Mouse (Mus musculus) heart, postnatal 0 days (tissue): Measurements from ENCODE around the gene Cfap299. TPM values are rescaled to one million over a fixed set of nuclear protein-coding genes. Genes with fewer than 3 reads are reported as not detected.

ENCODE experiments used
- ATAC-seq: fragments of 200-750 bp; cut with Nextera tagmentation; 2 replicates; pipeline ENCODE4 v1.8.0; 2017; ENCODE audit warnings: low read depth, moderate number of reproducible peaks, moderate library complexity; ENCODE audit not compliant: insufficient read depth
- DNase-seq: peaks from one replicate; pipeline ENCODE4 v3.0.0-alpha.2; 2016; ENCODE audit warnings: low spot score
- H3K27ac ChIP-seq: fragments of 300-500 bp; sonication (generic); 2 replicates; pipeline ENCODE4 v1.5.1; 2014; ENCODE audit warnings: low read depth, mild to moderate bottlenecking
- H3K27me3 ChIP-seq: fragments of 300-500 bp; sonication (generic); 2 replicates; pipeline ENCODE4 v1.6.1; 2014; ENCODE audit warnings: low read length, mixed read lengths; ENCODE audit not compliant: control insufficient read depth, insufficient read depth
- H3K36me3 ChIP-seq: fragments of 300-500 bp; sonication (generic); replicated peaks from 2 replicates; pipeline ENCODE4 v1.6.1; 2014; ENCODE audit warnings: low read length, mixed read lengths; ENCODE audit not compliant: control insufficient read depth, insufficient read depth
- H3K4me1 ChIP-seq: fragments of 300-500 bp; sonication (generic); 2 replicates; pipeline ENCODE4 v1.6.1; 2014; ENCODE audit warnings: antibody characterized with exemption; ENCODE audit not compliant: control insufficient read depth, insufficient read depth
- H3K4me2 ChIP-seq: fragments of 300-500 bp; sonication (generic); 2 replicates; pipeline ENCODE4 v1.6.1; 2014; ENCODE audit warnings: low read depth, mild to moderate bottlenecking, low read length, moderate library complexity
- H3K4me3 ChIP-seq: fragments of 300-500 bp; sonication (generic); 2 replicates; pipeline ENCODE4 v1.5.1; 2014; ENCODE audit warnings: low read depth, low read length
- H3K9ac ChIP-seq: fragments of 300-500 bp; sonication (generic); replicated peaks from 2 replicates; pipeline ENCODE4 v1.6.1; 2014; ENCODE audit warnings: low read depth, low read length, mixed read lengths
- H3K9me3 ChIP-seq: fragments of 300-500 bp; sonication (generic); replicated peaks from 2 replicates; pipeline ENCODE4 v1.6.1; 2016; ENCODE audit warnings: low read length; ENCODE audit not compliant: control insufficient read depth
- CTCF ChIP-seq: IDR thresholded peaks from 2 replicates; pipeline ENCODE4 v1.5.1; 2016; ENCODE audit warnings: antibody characterized with exemption, control low read depth, low read depth
- EP300 ChIP-seq: IDR thresholded peaks from 2 replicates; pipeline ENCODE4 v1.6.1; 2016; ENCODE audit warnings: antibody characterized with exemption, low read depth
- WGBS: fragments of 180-500 bp; shearing (Covaris S2); extraction: QIAGEN DNeasy Blood & Tissue Kit; methylation state at CpG from one replicate; pipeline ENCODE4 v1.1.7; 2014; 5-methylcytosine and 5-hydroxymethylcytosine counted together
- polyA plus RNA-seq: library from polyadenylated mRNA; unstranded; fragments of >200 nt; fragmentation: Nextera tagmentation; extraction: Ambion mirVana; gene quantifications from 2 replicates; pipeline ENCODE4 v1.2.1, GENCODE M21; 2015
- total RNA-seq: library from RNA; depleted of rRNA; stranded (reverse); fragments of >200 nt; gene quantifications from 2 replicates; pipeline ENCODE4 v1.2.3, GENCODE M21; 2014; ENCODE audit warnings: low replicate concordance

Cfap299 gene
- total and polyA plus RNA-seq, 2 experiments from 2014 or later, result 0.20 to 0.50 TPM

DNA sequence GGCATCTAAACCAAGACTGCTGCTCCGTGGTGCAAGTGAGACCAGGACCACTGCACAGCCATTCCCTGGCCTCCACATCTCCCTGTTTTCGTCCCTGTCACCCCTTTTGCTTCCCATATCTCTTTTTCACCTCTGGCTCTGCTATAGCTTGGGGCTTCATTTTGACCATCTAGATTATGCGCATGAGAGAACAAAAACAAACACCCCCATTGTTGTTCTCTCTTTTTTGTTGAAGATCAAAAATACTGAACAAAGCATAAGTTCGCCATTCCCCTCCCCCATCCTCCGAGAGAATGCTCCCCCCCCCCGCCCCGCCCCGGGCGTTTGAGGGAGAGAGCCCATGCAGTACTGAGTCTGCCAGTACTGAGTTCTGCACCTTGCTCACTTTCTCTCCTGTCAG is 234.7 kb downstream of the Cfap299 start:
- no peak for ATAC-seq
- no peaks in the 10 kb centered on the region for H3K4me1 ChIP-seq
- no peak overlapping the region for H3K4me2 ChIP-seq
- H3K9ac ChIP-seq, result no peak overlapping the region
- no peak overlapping the region for H3K27ac ChIP-seq
- no peaks in the 10 kb centered on the region for H3K36me3 ChIP-seq
- DNase-seq, result no peak
- TF ChIP-seq EP300, result no peak
- no peak for TF ChIP-seq CTCF
- WGBS, result 53% methylated on average over 9 of the region's 9 CpGs
- H3K27me3 ChIP-seq, result no peaks in the 10 kb centered on the region
- no peak overlapping the region for H3K4me3 ChIP-seq
- H3K9me3 ChIP-seq, result no peaks in the 10 kb centered on the region

DNA sequence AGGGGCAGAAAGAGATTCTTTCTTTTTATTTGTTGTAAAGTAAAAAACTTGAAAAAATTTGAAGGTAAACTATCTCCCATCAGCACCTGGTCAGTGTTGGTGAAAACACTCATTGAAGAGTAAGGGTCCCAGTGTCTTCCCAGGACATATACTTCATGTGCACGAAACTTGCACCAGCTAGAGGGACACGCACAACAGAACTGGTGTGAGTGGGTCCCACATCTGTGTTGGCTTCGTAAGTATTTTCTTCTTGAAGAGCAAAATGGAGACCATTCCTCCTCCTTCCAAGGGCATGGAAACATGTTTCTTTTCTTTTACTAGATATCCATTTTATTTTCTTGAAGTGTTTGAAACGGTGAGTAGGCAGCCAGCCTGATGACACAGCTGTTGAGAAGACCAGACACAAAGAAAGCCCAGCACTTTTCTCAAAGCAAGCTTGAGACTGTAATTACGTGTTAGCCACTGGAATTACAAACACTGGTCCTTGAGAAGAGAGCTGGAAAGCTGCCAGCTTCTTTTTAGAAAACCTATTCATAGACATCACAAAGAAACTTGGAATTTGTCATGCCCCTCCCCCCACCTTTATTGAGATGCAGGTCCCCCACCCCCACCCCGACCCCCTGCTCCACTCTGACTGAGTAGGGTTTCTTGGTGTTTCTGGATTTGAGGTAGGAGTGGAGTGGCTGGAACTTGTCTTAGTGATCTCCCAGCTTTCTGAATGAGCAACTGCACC is 237.5 kb downstream of the Cfap299 start:
- Histone ChIP-seq H3K9me3 (no peaks in the 10 kb centered on the region), H3K9ac (no peak overlapping the region), H3K4me2 (no peak overlapping the region), H3K36me3 (no peaks in the 10 kb centered on the region), H3K4me3 (no peak overlapping the region), H3K4me1 (no peaks in the 10 kb centered on the region), H3K27me3 (no peaks in the 10 kb centered on the region), H3K27ac (no peak overlapping the region)
- TF ChIP-seq EP300 (no peak), CTCF (no peak)
- WGBS, result 54% methylated on average over 6 of the region's 6 CpGs
- no peak for DNase-seq
- no peak for ATAC-seq

DNA sequence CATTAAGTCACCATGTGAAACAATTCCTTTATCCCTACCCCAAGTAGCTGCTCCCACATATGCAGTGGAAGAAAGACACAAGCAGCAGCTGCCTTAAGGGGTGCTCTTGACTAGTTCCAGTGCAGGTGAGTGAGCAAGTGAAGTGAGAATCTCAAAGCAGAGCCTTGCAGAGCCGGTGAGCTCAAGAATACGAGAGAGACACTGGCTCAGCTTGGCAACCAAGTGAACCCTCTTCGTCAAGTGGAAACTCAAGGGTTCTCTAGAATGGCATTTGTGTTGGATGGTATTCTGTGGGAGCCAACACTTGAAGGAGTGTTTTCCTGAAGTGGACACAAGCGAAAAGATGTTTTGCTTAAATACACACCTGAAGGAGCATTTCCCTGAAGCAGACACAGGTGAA is 239.4 kb downstream of the Cfap299 start:
- ATAC-seq, result no peak
- H3K36me3 ChIP-seq, result no peaks in the 10 kb centered on the region
- H3K4me1 ChIP-seq, result no peaks in the 10 kb centered on the region
- H3K27ac ChIP-seq, result no peak overlapping the region
- H3K9me3 ChIP-seq, result no peaks in the 10 kb centered on the region
- DNase-seq, result no peak
- no peaks in the 10 kb centered on the region for H3K27me3 ChIP-seq
- WGBS, result 86% methylated on average over 4 of the region's 4 CpGs
- no peak overlapping the region for H3K9ac ChIP-seq
- H3K4me2 ChIP-seq, result no peak overlapping the region
- TF ChIP-seq EP300, result no peak
- no peak for TF ChIP-seq CTCF
- H3K4me3 ChIP-seq, result no peak overlapping the region

DNA sequence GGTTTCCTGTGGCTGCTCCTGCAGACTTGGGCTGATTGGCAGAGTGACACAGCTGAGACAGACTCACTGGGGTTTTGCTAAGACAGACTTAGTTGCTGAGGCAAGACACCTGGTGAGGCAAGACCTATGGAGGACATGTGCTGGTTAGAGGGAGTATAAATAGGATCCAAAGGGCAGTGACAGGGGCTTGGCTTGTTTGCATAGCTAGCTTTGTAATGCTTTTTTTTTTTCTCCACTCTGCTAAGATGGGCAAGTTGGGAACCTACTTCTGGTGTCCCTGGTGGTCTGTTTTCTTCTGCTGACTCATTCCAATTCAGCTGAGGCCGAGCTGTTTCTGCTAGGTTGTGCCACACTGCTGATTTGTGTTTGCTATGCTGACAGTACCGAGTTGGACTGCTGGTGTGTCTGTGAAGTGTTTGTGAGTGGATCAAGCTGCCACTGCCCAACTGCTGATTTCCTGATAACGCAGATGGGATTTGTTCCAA is 240.0 kb downstream of the Cfap299 start:
- H3K4me2 ChIP-seq, result no peak overlapping the region
- H3K27me3 ChIP-seq, result no peaks in the 10 kb centered on the region
- no peaks in the 10 kb centered on the region for H3K9me3 ChIP-seq
- no peaks in the 10 kb centered on the region for H3K36me3 ChIP-seq
- no peak for DNase-seq
- WGBS, result 31% methylated on average over 3 of the region's 3 CpGs
- no peak overlapping the region for H3K4me3 ChIP-seq
- TF ChIP-seq EP300, result no peak
- no peak for TF ChIP-seq CTCF
- H3K4me1 ChIP-seq, result no peaks in the 10 kb centered on the region
- H3K27ac ChIP-seq, result no peak overlapping the region
- no peak for ATAC-seq
- no peak overlapping the region for H3K9ac ChIP-seq

DNA sequence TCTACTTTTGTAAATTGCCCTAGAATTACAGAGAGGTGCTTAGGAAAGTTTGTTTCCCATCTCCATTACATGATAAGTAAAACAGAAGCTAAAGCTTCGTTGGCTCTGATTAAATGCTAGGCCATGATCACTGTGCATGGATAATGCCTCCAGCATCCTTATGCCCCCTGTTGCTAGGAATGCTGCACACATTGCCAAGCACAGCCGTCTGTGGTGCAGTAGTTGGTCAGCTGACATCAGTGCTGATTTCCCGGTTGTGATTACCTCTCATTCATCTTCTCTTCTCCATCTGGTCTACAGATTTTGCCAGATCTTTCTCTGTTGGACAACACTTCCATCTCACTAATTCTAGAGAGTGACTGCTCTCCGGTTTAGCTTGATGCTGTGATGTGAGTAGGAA is 243.3 kb downstream of the Cfap299 start:
- DNase-seq (no peak), ATAC-seq (no peak)
- Histone ChIP-seq H3K9ac (no peak overlapping the region), H3K4me3 (no peak overlapping the region), H3K4me1 (no peaks in the 10 kb centered on the region), H3K27ac (no peak overlapping the region), H3K36me3 (no peaks in the 10 kb centered on the region), H3K9me3 (no peaks in the 10 kb centered on the region), H3K27me3 (no peaks in the 10 kb centered on the region), H3K4me2 (no peak overlapping the region)
- TF ChIP-seq EP300 (no peak), CTCF (no peak)
- 54% methylated on average over 4 of the region's 4 CpGs for WGBS
